Mouse (Mus musculus) brain, embryonic 18.5 days (tissue): ENCODE measurements at regions not wholly inside any gene's neighbourhood (a gene's known extent, or its start where the extent isn't known, plus 50 kb on each side); places are given as distances from the start of the nearest gene placed in this dataset.

Experiments
- DNase-seq: peaks from one replicate; pipeline ENCODE4 v3.0.0-alpha.2; 2012; ENCODE audit warnings: low read depth, low spot score

- no peak for DNase-seq
These were observed 310.5 kb downstream of the Ptprc start for GRCm38 (mm10) chr1:137865030-137865429.

GRCm38 (mm10) chr1:137863506-137863905, 312.0 kb downstream of the Ptprc start:
- DNase-seq: no peak

DNA sequence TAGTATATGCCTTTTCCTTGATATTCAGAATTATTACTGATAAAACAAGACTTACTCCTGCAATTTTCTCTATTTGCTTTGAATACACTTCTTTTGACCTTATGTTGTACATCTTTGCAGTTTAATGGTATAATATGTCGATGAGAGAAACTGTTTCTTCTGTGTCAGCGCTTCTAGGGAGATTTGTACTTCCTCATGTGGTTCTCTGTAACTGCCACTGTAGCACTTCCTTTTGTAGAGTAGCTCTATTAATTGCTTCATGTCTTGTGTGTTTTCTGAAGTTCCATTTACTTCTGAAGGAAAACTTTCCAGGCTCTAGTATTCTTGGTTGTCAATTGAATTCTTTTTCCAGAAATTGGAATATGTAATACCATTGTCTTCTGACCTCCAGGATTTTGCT, 323.2 kb downstream of the Ptprc start:
- DNase-seq: no peak

DNA sequence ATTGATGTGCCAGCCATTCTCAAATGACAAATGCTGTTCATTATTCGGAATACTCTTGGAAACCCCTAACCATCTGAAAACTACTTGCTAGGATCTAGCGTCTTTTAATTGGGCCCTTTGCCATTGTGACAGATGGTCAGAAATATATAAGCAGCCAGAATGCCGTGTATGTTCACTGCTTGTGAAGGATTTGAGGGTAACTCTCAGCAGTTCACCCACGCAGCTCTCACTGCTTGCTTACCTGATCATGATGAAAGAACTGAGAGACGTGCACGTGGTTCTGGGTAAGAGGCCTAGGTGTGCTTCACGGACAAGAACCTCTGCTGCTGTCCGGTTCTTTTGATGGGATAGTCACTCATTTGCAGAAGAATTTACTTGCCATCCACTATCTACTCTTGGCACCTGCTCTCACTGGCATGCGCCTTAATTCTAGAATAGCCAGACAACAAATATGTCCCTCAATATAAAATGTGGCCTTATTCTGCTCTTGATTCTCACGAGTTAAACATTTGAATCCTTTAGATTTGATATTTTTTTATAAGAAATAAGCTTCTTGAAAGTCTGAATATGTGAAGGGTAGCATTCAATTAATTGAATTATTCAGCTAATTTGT, 328.1 kb downstream of the Ptprc start:
- peak; percentile 69 for DNase-seq

- no peak for DNase-seq
These were observed 328.7 kb downstream of the Ptprc start for GRCm38 (mm10) chr1:137846857-137847256.

DNA sequence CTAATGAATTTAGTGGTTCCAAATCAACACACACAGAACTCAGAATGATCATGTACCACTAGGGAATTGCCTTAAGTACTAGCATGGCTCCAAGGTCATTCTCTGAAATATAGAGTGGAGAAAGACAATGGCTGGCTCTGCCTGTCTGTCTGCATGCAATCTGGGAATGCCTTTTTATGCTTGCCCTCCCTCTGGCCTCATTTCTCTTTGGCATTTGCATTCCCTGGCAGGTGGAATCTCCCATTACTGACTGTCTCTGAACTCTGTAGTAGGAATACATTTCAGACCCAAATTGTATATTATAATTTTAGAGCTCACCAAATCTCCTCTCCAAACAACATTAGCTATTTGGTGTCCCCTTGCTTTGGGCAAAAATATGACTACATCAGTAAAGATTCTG, 335.0 kb downstream of the Ptprc start:
- DNase-seq: no peak

DNA sequence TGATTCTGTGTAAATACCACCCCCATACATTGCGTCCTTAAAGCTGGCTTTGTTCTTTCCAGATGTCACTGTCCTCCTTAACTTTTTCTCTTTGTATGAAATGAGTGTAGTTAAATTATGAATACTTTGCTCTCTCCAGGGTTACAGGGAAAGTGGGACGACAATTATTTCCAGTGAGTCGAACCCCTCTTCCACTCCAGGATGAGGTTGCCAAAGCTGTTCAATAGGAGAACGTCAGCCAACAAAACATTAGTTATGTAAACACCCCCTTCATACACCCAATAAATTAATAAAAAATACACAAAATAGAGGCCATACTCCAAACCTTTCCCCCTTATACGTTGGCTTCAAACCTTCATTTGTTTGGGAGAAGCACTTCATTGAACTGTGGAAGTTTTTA, 335.8 kb downstream of the Ptprc start:
- DNase-seq: no peak

DNA sequence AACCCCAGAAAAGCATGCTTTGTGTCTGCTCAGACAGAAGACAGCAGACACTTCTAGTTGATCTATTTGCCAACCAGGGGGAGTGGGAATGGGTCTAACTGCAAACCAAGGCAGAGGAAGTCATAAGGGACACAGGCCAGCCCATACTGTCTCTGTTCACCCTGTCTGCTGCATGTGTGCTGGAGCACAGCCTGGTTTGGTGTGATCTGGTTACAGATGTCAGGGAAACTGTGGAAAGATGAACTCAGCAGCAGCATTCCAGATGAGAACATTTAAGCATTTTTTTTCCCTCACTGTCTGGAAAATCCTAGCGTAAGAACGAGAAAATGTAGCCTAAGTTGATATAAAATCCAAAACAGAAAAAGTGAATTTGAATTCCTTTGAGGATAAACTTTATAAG, 336.2 kb downstream of the Ptprc start:
- DNase-seq: no peak

- no peak for DNase-seq
These were observed 337.2 kb downstream of the Ptprc start for GRCm38 (mm10) chr1:137838357-137838756.

GRCm38 (mm10) chr1:137833535-137833934, 342.0 kb downstream of the Ptprc start:
- no peak for DNase-seq

- DNase-seq: no peak
These were observed 344.2 kb downstream of the Ptprc start for GRCm38 (mm10) chr1:137831284-137831683.

DNA sequence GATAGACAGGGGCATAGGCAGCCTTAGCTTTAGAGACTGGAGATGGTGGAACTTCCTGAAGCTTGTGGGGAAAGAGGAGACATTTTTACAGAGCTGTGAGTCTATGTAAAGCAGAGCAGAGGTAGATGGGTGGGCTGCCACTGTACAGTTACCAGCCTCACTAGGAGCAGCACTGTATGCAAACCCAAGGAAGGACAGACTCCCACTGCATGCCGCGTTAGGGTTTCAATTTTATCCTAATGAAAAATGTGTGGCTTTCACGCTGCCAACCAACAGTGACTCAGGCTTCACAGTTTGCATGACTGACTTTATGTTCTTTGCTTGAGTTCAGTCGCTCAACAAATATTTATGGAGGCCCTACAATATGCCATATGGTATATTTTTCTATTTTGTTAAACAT, 348.1 kb downstream of the Ptprc start:
- DNase-seq: no peak

GRCm38 (mm10) chr1:137815401-137815888, 360.1 kb downstream of the Ptprc start:
- no peak for DNase-seq

DNA sequence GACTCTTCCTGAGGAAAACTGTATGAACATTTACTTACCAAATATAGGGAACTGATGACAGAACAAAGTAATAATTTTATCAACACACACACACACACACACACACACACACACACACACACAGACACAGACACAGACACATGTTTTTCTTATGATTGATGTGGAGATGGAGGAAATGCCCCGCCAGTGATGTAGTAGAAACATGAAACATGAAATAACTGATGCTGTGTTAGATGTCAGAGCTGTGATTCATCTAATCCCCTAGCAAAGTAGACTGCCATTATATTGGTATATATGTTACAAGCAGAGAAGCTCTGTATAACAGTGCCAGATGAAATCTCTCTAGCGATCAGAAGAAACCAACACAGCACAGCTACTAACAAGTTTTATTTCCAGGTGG, 361.0 kb downstream of the Ptprc start:
- DNase-seq: no peak

GRCm38 (mm10) chr1:137813716-137814115, 361.8 kb downstream of the Ptprc start:
- DNase-seq: no peak

DNA sequence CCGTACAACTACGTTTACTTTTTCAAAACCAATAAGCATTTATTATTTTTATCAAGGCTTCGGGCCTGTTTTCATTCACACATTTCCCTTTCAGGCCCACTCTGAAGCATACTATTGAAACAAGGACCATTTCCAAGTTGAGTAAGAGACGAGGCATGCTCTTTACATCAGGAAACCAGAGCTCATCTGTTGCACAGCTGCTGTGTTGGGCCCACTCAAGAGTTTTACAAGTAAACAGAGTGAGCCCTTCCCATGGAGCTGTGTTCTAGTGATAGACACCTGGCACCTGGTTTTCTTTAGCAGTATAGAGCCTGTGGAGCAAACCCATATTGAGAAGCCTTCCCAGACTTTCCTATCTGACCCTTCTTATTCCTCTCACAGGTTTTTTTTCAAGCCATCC, 363.5 kb downstream of the Ptprc start:
- no peak for DNase-seq

DNA sequence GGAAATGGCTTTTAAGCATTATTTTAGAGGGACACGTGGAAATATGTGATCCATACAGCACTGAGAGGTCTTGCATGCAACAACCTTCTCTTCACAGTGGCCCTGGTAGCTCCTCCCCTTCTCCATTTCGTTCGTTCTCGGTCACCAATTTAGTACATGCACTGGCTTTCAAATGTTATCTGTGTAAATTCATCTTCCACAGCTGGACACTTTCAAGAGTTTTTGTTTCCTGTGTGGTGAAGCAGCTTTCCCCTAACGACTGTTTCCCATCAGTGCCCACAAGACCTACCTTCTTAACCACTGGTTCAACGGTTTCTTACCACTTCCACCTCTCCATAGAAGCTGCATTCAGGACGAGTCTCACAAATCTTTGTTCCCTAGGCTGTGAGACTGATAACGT, 368.8 kb downstream of the Ptprc start:
- no peak for DNase-seq

- no peak for DNase-seq
These were observed 369.3 kb downstream of the Ptprc start for GRCm38 (mm10) chr1:137806252-137806651.

- no peak for DNase-seq
These were observed 373.4 kb downstream of the Ptprc start for GRCm38 (mm10) chr1:137802119-137802518.

DNA sequence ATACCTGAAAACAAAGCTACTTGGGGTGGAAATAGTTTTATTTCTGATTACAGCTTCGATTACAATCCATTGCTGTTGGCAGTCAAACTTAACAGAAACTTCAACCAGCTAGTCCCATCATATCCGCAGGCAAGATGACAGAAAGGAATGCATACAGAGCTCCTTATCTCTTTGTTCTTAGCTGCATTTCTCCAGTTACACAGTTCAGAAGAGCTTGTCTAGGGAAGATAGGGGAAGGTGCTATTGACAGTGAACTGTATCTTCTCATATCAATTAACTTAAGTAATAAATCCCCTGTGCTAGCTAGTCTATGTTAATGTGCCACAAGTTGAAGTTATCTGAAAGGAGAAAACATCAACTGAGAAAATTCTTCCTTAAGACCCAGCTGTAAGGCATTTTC, 374.8 kb downstream of the Ptprc start:
- no peak for DNase-seq

GRCm38 (mm10) chr1:137788789-137789188, 386.7 kb downstream of the Ptprc start:
- no peak for DNase-seq

- no peak for DNase-seq
These were observed 388.9 kb downstream of the Ptprc start for GRCm38 (mm10) chr1:137786653-137787052.

DNA sequence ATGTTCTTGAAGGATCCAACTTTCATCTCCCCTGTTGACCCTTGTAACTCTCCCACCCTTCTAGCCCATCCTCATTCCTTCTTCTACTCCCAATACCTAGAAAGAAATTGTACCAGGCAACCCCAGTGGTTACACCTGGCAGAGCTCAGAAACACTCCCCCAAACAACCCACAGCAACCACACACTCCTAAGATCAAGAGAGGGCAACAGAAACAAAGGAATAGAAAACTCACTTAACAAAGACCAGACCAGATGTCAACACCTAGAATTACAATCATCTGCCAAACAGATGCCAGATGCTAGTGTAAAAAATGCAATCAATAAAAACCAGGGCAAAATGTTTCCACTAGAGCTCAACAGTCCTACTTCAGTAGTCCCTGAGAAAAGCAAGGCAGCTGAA, 400.9 kb downstream of the Ptprc start:
- no peak for DNase-seq

GRCm38 (mm10) chr1:137760797-137761196, 414.7 kb downstream of the Ptprc start:
- DNase-seq: no peak
